Mouse (Mus musculus) heart, adult 2 months (tissue): ENCODE measurements at regions not wholly inside any gene's neighbourhood (a gene's known extent, or its start where the extent isn't known, plus 50 kb on each side); places are given as distances from the start of the nearest gene placed in this dataset.

Experiments used
- CTCF ChIP-seq: fragments of 200-600 bp; IDR thresholded peaks from 2 replicates; pipeline ENCODE4 v1.8.1; 2022; ENCODE audit warnings: antibody characterized with exemption, mild to moderate bottlenecking, moderate library complexity
- EP300 ChIP-seq: fragments of 200-500 bp; IDR thresholded peaks from 2 replicates; pipeline ENCODE4 v1.6.1; 2011; ENCODE audit warnings: low read depth, low read length, control low read depth; ENCODE audit not compliant: insufficient read depth

DNA sequence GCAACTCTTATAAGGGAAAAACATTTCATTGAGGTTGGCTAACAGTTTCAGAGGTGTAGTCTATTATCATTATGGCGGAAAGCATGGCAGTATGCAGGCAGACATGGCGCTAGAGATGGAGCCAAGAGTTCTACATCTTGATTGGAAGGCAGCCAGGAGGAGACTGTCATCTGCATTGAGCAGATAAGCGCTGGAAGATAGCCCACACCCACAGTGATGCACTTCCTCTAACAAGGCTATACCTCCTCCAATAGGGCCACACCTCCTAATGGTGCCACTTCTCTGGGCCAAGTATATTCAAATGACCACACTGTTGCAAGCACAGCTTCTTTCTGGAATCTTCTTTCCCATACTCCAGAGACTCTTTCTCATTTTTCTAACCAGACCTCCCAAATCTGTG lies 65.2 kb upstream of the Akap13 start:
- no peak for TF ChIP-seq CTCF
- TF ChIP-seq EP300, result no peak
